Mouse (Mus musculus) 3134 (cell line): Measurements from ENCODE around the gene Erc1.
"Not testable (repeated sequence)": the region's sequence is repeated elsewhere in the genome, so short reads cannot be mapped to it uniquely, and the experiment has no call there.

ENCODE experiments used
- DNase-seq: peaks from one replicate; pipeline ENCODE4 v3.0.0-alpha.2; 2011; ENCODE audit warnings: low spot score; ENCODE audit not compliant: insufficient read length; ENCODE audit errors: extremely low read depth

The Erc1 gene

GRCm38 (mm10) chr6:119713961-119714360 is 134.0 kb downstream of the Erc1 start:
- no peak for DNase-seq

GRCm38 (mm10) chr6:119712486-119712885 is 135.5 kb downstream of the Erc1 start:
- DNase-seq: no peak

- DNase-seq: no peak
Measured at GRCm38 (mm10) chr6:119711649-119712305, 136.2 kb downstream of the Erc1 start.

GRCm38 (mm10) chr6:119709552-119709951 is 138.4 kb downstream of the Erc1 start:
- no peak for DNase-seq

GRCm38 (mm10) chr6:119707911-119708310 is 140.1 kb downstream of the Erc1 start:
- DNase-seq: no peak

- DNase-seq: no peak
Measured at GRCm38 (mm10) chr6:119704899-119705298, 143.1 kb downstream of the Erc1 start.

- no peak for DNase-seq
Measured at GRCm38 (mm10) chr6:119692754-119693153, 155.2 kb downstream of the Erc1 start.

- no peak for DNase-seq
Measured at GRCm38 (mm10) chr6:119686470-119686869, 161.5 kb downstream of the Erc1 start.

- no peak for DNase-seq
Measured at GRCm38 (mm10) chr6:119680746-119681145, 167.2 kb downstream of the Erc1 start.

GRCm38 (mm10) chr6:119674811-119675209 is 173.2 kb downstream of the Erc1 start:
- no peak for DNase-seq

GRCm38 (mm10) chr6:119674201-119674810 is 173.7 kb downstream of the Erc1 start:
- no peak for DNase-seq

GRCm38 (mm10) chr6:119669746-119670145 is 178.2 kb downstream of the Erc1 start:
- no peak for DNase-seq

- DNase-seq: no peak
Measured at GRCm38 (mm10) chr6:119662936-119663335, 185.0 kb downstream of the Erc1 start.

- DNase-seq: no peak
Measured at GRCm38 (mm10) chr6:119661081-119661493, 186.9 kb downstream of the Erc1 start.

GRCm38 (mm10) chr6:119658441-119658840 is 189.5 kb downstream of the Erc1 start:
- no peak for DNase-seq

- no peak for DNase-seq
Measured at GRCm38 (mm10) chr6:119657418-119658178, 190.4 kb downstream of the Erc1 start.

- not testable (repeated sequence) for DNase-seq
Measured at GRCm38 (mm10) chr6:119654777-119655176, 193.2 kb downstream of the Erc1 start.

GRCm38 (mm10) chr6:119643880-119644460 is 204.0 kb downstream of the Erc1 start:
- peak; percentile 12 for DNase-seq

GRCm38 (mm10) chr6:119643178-119643728 is 204.7 kb downstream of the Erc1 start:
- DNase-seq: no peak

- no peak for DNase-seq
Measured at GRCm38 (mm10) chr6:119642718-119643117, 205.2 kb downstream of the Erc1 start.

- no peak for DNase-seq
Measured at GRCm38 (mm10) chr6:119635629-119636028, 212.3 kb downstream of the Erc1 start.
